Mouse (Mus musculus) cortical plate, adult 2 months (tissue): ENCODE data around the gene Aff3.

Experiments
- CTCF ChIP-seq: fragments of 200-500 bp; IDR thresholded peaks from 2 replicates; pipeline ENCODE4 v1.5.1; 2011; ENCODE audit warnings: mild to moderate bottlenecking, control low read depth, low read length; ENCODE audit not compliant: insufficient read depth; ENCODE audit errors: extremely low read depth
- POLR2A ChIP-seq: fragments of 200-500 bp; IDR thresholded peaks from 2 replicates; pipeline ENCODE4 v1.6.1; 2011; ENCODE audit warnings: mild to moderate bottlenecking, low read length, control low read depth; ENCODE audit not compliant: insufficient read depth; ENCODE audit errors: extremely low read depth

DNA sequence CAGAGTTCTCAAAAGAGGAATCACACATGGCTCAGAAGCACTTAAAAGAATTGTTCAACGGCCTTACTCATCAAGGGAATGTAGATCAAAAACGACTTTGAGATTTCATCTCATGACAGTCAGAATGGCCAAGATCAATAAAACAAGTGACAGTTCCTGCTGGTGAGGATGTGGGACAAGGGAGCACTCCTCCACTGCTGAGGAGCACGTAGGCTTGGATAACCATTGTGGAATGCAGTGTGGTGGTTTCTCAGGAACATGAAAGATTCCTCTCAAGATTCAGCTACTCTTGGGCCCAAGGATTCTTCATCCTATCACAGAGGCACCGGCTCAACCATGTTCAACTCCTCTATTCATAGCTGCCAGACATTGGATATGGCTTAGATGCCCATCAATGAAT lies 245.4 kb downstream of the Aff3 start:
- TF ChIP-seq CTCF, result no peak
- TF ChIP-seq POLR2A, result no peak
